Mouse (Mus musculus) urinary bladder, adult 2 months (tissue): ENCODE measurements around the gene Chat. TPM values are rescaled to one million over a fixed set of nuclear protein-coding genes. Genes with fewer than 3 reads are reported as not detected.
"Not testable (repeated sequence)": the region's sequence is repeated elsewhere in the genome, so short reads cannot be mapped to it uniquely, and the experiment has no call there.

Experiments
- DNase-seq: peaks from one replicate; pipeline ENCODE4 v3.0.0; 2022; ENCODE audit warnings: low spot score
- polyA plus RNA-seq: library from polyadenylated mRNA; depleted of rRNA; stranded (reverse); fragments of >200 nt; gene quantifications from 2 replicates; pipeline ENCODE4 v1.2.3, GENCODE M21; 2012

Chat gene
- polyA plus RNA-seq, 1 experiment, result 0.08 TPM

DNA sequence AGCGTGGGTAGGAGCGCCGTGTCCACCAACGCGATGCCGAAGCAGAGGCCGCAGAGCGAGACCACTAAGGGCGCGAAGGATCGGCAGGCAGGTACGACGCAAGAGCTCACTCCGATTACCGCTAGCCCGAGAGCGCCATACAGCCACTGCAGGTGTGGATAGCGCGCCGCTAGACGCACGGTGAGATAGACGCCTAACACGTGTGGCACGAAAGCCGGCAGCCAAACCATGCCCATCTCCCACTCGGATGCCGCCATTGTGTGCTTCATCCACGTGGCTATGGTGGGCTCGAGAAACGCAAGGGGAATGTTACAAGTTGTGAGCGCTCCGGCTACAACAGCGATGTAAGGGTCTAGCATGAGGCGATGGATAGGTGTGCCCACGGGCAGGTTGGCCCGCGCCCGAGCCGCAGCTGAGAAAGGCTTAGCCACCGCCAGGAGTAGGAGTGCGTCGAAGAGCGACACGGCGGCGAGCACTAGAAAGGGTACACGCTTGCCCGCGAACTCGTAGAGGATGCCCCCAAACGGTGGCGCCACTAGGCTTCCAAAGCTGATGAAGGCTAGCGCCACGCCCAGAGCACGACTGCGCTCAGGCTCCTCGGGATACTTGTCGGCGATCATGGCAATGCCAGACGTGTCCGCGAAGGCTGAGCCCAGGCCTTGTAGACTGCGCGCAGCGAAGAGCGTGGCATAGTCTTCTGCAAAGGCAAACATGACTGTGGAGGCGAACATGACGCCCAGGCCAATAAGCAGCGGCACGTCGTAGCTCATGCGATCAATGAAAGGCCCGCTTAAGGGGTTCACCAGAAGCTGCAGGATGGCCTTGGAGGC is 2.4 kb downstream of the Chat start:
- DNase-seq, result no peak

DNA sequence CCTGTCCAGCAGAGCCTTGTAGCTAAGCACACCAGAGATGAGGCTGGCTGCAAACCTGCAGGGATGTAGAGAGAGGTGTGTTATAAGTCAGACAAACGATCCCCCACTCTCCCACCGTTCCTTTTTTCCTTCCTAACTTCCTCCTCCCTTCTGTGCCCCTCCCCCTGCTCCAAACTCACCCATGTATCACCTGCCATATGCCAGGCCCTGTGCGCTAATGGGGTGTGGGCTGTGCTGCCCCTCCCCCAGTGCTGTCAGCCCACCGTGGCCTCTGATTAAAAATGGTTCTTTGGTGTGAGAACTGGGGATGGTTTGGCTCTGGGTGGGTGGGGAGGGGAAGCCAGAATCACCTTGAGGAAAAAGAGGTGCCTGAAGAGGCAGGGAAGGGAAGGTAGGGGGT is 13.2 kb downstream of the Chat start:
- no peak for DNase-seq

DNA sequence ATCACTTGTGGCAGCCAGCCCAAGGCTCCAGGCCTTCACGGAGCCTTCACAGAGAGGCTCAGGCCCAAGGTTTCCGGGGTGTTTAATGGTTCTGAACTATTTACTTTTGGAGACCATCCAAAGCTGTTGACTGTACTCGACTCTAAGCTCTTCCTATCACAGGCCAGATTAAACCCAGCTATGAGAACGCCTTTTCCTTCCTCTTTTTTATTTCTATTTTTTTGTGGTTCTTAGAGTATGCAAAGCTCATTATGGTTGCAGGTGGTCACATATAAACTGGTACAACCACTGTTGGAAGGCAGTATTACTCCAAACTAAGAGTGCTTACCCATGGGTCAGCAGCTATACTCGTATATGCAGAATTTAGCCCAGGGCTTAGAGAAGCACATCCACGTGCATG is 18.8 kb downstream of the Chat start:
- DNase-seq, result no peak

DNA sequence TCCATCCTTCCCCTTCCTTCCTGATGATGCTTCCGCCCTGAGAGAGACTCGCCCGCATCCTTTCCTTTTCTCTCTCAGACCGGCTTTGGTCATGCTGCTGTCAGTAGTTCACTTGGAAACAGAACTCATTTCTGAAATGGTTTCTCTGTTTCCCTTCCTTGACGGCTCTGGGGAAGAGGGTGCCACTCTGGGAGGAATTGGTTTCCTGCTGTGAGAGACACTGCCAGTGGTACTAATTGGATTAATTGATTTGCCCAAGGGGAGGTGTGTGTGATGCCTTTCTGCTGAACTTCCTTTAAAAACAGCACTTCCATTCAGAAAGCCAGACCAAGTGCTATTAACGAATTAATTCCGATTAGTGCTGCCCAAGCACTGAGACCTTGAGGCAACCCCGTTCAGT is 22.3 kb downstream of the Chat start:
- peak; percentile 6 for DNase-seq

DNA sequence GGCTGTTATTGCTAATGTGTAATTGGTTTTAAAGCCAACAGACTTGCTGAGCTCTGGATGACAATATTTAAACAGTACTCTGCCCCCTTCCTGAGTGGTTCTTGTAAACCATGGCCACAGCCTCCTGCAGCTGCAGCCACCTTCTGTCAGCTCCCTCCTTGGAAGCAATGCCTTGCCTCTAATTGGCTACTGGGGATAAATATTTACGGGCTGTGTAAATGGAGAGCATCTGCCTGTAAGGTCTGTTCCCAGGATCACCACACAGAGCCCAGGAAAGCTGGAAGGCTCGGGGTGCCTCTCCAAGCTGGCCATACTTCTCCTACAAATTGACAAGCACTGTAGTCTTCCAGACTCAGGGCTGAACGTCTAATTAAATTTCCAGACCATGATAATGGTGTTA is 26.0 kb downstream of the Chat start:
- peak; percentile 2 for DNase-seq

DNA sequence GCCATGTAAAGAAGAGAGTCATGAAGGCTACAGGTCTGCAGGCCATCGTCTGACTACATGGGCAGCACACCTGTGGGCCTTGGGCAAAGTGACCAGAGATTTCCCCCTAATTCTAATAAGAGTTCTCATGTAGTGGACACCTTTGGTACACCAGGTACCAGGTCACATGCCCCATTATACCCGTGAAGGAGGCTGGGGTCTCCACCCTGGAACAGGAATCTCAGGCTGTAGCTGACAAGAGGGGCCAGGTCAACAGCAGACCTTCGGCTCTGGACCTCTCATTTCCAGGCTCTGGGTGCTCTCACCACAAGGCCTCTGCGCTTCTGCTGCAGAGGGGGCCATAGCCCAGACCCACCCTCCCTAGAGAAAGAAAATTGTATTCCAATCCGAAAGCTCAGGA is 26.5 kb downstream of the Chat start:
- DNase-seq, result peak; percentile 9

DNA sequence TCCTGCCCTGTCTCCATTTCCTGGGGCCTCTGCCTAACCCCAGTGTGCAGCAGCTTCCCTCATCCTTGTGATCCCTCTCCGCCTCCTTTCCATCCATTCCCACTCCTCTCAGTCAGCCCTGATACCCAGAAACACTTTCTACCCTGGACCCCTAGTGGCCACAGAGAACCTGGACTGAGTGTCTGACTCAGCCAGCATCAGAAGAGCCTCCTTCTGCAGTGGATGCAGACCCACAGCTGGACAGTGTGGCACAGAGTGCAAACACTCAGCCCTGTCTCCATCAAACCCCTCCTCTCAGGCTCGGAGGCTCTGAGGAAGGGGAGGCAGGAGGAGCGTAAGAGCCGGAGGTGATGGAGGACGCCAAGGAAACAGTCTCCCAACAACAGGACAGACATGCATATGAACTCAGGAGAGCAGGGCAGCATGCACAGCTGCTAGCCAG is 28.4 kb downstream of the Chat start:
- DNase-seq, result peak; percentile 14

DNA sequence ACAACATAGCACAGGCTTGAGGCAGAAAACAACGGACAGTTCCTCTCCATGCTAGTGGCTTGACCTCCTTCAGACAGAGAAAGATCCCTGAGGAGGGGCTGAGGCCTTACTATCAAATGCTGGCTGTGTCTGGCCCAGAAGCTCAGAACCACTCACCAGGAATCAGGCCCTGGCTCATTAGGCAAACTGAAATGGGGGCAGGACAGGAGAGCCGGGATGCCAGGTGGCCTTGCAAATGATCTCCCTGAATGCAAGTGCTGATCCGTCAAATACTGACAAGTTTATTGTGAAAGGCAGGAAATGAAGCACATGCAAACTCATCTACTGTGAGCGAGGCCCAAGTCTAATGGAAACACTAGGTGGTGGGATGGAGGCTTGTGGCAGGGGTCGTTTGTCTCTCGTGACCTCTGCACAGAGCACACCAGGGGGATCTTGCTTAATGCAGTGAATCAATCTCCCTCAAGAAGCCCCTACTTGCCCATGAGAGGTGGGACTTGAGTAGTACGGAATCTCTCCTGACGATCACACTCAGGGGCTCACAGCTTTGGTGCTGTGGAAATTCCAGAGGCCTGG is 36.7 kb downstream of the Chat start:
- no peak for DNase-seq

DNA sequence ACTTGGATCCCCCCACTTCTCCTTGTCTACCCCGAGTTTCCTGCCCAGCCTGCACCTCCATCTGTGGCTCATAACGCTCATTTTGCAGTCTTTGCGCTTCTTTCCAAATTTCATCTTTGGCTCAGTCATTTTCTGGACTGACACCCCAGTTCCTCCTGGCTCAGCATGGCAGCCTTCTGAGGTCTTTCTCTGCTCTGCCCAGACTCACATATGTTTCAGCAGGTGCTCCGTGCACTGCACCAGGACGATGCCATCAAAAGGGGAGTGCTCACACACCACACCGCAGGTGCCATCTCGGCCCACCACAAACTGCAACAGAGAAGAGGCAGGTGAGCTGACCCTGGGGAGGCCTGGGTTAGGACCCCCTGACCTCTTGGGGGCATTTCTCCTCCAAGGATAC is 41.8 kb downstream of the Chat start:
- DNase-seq, result no peak

DNA sequence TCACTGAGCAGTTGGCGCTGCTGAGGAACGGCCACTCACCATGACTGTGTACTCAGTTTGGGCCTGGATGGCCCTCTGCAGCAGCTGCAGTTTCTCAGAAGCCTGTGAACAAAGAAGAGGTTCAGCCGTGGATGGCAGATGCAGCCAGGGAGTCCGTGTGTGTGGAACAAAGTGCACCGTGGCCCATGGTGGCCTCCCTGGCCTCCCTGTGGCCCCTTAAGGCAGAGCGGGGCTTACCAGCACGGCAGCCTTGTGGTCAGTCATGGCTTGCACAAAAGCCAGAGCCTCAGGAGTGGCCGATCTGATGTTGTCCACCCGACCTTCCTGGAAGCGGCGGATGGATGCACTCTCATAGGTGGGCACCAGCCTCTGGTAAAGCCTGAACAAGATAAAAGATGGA is 47.0 kb downstream of the Chat start:
- no peak for DNase-seq

DNA sequence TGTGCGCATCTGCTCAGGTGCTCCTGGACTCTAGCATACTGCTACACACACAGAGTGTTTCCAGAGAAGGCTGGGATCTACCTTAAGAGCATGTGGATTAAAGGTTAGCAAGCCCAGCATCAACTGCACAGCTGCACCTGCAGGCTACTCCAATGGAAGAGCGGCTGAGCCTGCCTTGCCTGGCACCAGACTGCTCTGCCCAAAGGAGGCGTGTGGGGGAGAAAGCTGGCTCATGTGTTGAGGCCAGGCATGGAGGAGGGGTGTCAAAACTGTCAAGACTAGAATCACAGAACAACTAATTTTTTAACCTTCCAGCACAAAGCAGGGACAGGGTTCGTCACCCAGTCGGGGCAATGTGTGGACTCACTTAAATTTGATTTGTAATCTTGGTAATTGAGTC is 53.7 kb downstream of the Chat start:
- DNase-seq, result no peak

DNA sequence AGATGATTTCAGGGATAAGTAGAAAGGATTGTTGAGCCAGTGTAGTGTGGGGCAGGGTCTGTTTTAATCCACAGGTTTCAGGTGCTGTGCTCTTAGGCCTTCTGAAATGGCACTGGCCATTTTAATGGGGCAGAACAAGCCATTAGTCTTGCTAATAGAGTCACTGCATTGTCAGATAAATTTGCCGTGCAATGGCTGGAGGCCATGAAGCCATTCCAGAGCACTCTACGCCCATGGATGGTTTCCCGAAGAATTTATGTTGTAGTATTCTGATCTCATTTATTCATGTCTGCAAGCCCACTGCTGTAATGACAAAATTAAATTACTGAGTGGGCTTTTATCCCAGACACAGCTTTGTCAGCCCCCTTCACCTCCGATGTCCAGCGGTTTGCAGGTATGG is 55.7 kb downstream of the Chat start:
- no peak for DNase-seq

DNA sequence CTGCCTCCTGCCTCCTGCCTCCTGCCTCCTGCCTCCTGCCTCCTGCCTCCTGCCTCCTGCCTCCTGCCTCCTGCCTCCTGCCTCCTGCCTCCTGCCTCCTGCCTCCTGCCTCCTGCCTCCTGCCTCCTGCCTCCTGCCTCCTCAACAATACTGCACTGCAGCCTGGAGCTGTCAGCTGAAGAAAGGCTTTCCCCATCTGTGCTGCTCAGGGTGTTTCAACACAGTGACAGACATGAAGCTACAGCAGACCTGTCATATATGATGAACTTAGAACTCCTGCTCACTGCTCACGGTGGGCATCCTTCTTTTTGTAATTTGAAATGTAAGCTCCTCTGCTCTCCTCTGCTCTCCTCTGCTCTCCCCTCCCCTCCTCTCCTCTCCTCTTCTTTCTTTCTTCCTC is 60.4 kb downstream of the Chat start:
- DNase-seq, result not testable (repeated sequence)

DNA sequence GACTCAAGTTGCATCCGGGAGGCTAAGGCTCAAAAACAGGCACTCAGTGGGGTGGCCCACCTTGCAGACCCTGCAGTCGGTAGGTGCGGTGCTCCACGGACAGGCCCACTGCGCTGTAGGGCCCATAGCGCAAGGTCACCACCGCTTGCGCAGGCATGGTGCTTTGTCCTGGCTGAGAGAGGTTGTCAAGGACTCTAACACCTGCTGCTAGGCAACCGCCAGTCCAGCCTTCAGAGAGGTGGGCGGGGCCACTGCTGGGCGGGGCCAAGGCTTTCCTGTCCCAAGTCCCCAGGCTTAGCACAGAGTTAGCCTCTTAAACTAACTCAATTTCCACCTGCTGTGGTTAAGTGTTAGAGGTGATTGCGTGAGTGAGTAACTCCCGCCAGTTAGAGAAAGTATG is 77.6 kb downstream of the Chat start, which contains the start of gene 1700024G13Rik:
Gene 1700024G13Rik (minus strand): TSS at position 196 of the 400 bp plus-strand sequence.
- DNase-seq, result no peak

DNA sequence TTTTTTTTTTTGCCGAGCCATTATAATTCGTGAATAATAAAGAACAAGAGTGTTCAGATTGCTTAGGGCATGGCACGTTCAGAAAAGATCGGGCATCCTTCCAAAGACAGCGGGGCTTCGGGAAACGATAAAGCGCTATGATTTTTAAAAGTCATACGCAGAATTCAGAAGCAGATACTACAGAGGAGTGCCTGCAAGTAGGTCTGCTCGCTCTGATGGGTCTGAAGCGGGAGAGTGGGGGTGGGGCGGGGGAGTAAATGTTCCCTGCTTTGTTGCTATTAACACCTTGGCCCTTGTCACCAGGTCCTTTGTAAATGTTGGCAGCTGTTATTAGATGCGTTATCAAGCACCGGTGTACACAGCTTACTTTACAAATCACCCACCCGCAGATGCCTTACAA is 84.2 kb downstream of the Chat start:
- no peak for DNase-seq

DNA sequence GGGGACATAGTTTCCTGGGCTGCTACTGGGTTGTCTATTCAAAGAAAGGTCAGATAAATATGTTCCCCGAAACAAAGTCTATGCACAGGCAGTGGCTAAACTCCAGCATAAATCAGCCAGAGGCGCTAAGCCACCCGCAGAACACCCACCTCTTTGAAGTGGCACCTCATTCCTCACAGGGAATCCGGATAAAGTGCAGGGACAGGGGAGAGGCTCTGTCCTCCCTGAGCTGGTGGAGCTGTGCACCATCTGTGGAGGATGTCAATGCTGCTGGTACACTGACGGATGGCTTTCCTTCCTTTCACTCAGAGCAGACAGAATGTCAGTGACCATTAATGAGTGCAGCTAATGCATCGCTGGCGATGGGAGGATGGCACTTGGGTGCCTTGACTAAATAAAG is 84.7 kb downstream of the Chat start:
- no peak for DNase-seq

DNA sequence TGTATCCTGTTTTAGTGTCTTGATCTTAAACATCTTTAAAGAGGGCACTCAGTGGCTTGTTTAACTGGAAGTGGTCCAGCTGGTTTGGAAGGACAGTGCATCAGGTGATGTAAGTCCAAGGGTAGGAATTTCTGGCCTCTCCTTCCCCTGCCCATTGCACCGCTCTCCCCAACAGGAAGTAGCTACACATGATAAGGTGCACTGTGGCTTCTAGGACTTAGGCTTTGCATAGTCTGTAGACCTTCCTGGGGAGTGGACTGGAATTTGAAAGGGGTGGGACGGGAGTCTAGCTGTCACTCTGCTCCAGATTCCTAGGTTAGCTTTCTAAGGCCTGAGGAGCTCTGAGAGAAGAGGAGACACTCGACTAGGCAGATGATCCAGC is 85.7 kb downstream of the Chat start:
- DNase-seq, result no peak

DNA sequence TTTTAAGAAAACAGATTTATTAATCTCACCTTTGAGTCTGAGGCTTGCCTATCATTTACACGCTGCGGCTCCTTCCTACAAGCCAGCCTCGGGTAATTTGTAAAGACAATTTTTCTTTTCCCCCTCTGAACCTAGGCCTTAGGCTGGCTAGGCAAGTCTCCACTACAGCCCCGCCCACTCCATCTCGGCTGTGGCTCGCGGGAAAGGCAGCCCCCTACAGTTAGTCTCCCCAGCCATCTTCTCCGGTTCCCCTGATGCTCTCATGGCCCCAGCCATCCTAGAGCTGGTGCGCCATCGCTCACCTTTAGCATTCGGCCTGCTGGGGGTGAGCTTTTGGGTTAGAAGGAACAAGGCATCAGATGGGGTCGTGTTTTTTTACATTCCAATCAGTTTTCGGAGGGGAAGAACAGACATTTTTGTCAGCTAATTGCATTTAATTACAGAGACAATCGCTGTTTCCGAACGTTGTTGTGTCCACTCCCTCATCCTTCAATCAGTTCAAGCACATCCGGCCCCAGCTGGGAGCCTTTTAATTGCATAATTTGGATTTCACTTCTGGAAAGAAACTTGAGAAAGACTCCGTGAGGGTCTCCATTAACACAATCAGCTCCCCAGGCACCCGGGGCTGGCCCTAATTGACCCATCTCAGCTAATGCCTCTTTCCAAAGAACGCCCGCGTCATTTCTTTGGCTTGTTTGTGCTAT is 86.2 kb downstream of the Chat start:
- DNase-seq, result no peak

DNA sequence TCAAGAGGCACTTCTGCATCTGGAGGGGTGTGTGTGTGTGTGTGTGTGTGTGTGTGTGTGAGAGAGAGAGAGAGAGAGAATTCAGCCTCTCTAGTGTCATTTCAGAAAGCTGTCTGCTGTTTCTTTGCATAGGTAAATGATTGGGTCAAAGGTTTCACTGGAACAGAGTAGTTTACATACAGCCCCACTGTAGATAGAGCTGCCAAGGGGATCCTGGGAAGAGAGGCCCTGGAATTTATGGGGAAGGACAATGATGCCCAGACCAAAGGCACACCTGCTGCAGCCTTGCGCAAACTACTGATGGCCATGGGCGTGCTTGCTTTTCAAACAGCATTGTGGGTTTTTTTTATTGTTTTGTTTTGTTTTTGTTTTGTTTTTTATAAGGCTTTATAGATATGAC is 93.3 kb downstream of the Chat start:
- no peak for DNase-seq

DNA sequence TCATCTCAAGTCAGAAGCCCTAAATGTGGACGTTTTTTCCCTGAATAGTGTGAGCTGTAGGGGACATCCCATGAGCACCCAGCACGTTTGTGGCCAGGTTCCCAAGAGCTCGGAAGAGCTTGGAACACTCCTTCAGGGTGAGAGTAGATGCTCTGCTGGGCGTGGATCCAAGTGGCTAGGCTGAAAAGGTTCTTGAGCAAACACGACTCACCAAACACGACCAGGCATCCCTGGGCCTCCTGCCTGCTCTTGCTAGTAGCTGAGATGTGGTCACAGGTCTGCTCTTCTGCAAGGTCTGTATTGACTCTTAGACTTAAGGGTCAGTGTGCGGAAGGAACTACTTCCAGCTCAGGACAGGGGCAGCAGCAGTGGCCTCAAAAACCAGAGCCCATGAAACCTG is 96.0 kb downstream of the Chat start:
- DNase-seq, result no peak

DNA sequence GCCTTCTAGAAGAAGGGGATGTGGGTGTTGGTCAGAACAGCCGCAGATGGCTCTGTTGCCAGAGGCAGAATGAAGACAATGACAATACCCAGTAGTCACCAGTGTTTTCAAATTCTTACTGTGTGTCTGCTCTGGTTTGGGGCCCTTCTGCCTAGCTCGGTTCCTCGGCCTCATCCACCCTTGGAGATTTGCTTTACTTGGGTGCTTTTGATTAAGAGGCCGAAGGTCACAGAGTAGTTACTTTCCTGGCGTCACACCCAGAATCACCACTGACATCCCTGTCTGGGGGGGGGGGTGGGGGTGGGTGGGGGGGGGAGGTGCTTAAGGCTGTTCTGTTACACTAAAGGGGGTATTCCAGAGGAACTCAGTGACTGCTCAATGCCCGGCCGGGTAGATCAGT is 101.4 kb downstream of the Chat start:
- DNase-seq, result no peak
